Mouse (Mus musculus) midbrain, embryonic 11.5 days (tissue): ENCODE measurements at regions not wholly inside any gene's neighbourhood (a gene's known extent, or its start where the extent isn't known, plus 50 kb on each side); places are given as distances from the start of the nearest gene placed in this dataset.
A peak's percentile ranks its signal among the peaks of the same experiment; 100 is the strongest.

Source experiments
- ATAC-seq: fragments of 200-750 bp; cut with Nextera tagmentation; 2 replicates; pipeline ENCODE4 v1.8.0; 2017; ENCODE audit warnings: moderate TSS enrichment, moderate library complexity; ENCODE audit not compliant: low FRiP score
- DNase-seq: peaks from one replicate; pipeline ENCODE4 v3.0.0; 2015; ENCODE audit warnings: low spot score; ENCODE audit errors: missing footprints
- H3K27ac ChIP-seq: fragments of 300-500 bp; sonication (generic); 2 replicates; pipeline ENCODE4 v1.5.1; 2014; ENCODE audit warnings: low read depth, low read length
- H3K27me3 ChIP-seq: fragments of 300-500 bp; sonication (generic); 2 replicates; pipeline ENCODE4 v1.6.1; 2014; ENCODE audit warnings: mild to moderate bottlenecking, low read length, moderate library complexity, mixed read lengths; ENCODE audit not compliant: control insufficient read depth, insufficient read depth
- H3K36me3 ChIP-seq: fragments of 300-500 bp; sonication (generic); 2 replicates; pipeline ENCODE4 v1.6.1; 2014; ENCODE audit warnings: mild to moderate bottlenecking, low read length, moderate library complexity, mixed read lengths; ENCODE audit not compliant: control insufficient read depth, insufficient read depth
- H3K4me1 ChIP-seq: fragments of 300-500 bp; sonication (generic); 2 replicates; pipeline ENCODE4 v1.6.1; 2014; ENCODE audit warnings: low read length; ENCODE audit not compliant: control insufficient read depth, insufficient read depth
- H3K4me2 ChIP-seq: fragments of 300-500 bp; sonication (generic); 2 replicates; pipeline ENCODE4 v1.6.1; 2014; ENCODE audit warnings: mild to moderate bottlenecking, moderate library complexity
- H3K4me3 ChIP-seq: fragments of 300-500 bp; sonication (generic); 2 replicates; pipeline ENCODE4 v1.5.1; 2014; ENCODE audit warnings: low read depth, low read length
- H3K9ac ChIP-seq: fragments of 300-500 bp; sonication (generic); 2 replicates; pipeline ENCODE4 v1.6.1; 2014; ENCODE audit warnings: low read length
- H3K9me3 ChIP-seq: fragments of 300-500 bp; sonication (generic); 2 replicates; pipeline ENCODE4 v1.6.1; 2016; ENCODE audit warnings: low read length; ENCODE audit not compliant: control insufficient read depth
- WGBS: fragments of 180-500 bp; shearing (Covaris S2); extraction: QIAGEN DNeasy Blood & Tissue Kit; methylation state at CpG from one replicate; pipeline ENCODE4 v1.1.7; 2014; 5-methylcytosine and 5-hydroxymethylcytosine counted together

DNA sequence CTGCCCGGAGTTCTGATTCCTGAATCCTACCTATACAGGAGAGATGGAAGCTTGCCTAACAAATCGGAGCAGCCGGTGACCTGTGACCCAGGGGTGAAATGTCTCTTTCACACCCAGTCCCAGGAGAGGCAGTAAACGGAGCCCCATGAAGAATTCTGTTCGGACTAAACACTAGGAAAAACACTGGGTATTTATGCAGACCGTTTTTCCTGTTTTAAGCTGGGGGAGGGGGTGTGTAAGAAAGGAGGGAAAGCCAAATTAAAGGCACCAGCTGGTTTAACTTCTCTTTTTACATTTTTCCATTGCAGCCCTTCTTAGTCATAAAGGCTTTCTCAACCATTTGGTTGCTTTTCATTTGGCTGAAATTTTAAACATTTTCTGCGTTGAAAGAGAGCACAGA, 127.1 kb downstream of the Gm5426 start:
- Histone ChIP-seq H3K27ac (no peak overlapping the region), H3K4me3 (no peak overlapping the region), H3K27me3 (no peaks in the 10 kb centered on the region), H3K9ac (no peak overlapping the region), H3K4me2 (no peak overlapping the region), H3K4me1 (no peaks in the 10 kb centered on the region; the same call in 1 of the 2 replicates), H3K9me3 (no peaks in the 10 kb centered on the region), H3K36me3 (no peaks in the 10 kb centered on the region)
- DNase-seq: peak; percentile 87
- WGBS: 24% methylated on average over 7 of the region's 7 CpGs
- no peak for ATAC-seq

DNA sequence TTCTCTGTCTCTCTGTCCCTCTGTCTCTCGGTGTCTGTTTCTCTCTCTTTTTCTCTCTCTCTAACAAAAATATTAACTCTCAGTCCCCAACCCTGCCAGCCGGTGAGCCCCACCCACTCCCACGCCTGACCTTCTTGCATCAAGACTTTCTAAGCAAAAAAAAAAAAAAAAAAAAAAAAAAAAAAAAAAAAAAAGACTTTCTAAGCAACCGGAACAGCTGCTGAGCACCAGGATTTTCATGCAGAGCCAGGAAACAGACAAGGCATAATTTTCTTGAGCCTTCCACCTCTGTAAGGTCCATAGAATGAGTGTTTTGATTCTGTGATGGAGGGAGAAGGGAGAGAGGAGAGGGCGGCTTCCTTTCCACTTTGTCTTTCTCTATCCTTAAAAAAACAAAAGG, 128.0 kb downstream of the Gm5426 start:
- H3K9ac ChIP-seq: no peak overlapping the region
- H3K4me1 ChIP-seq: no peaks in the 10 kb centered on the region; the same call in 1 of the 2 replicates
- ATAC-seq: no peak
- DNase-seq: no peak
- 50% methylated on average over 5 of the region's 5 CpGs for WGBS
- no peak overlapping the region for H3K4me2 ChIP-seq
- no peaks in the 10 kb centered on the region for H3K27me3 ChIP-seq
- H3K27ac ChIP-seq: no peak overlapping the region
- H3K36me3 ChIP-seq: no peaks in the 10 kb centered on the region
- H3K9me3 ChIP-seq: no peaks in the 10 kb centered on the region
- H3K4me3 ChIP-seq: no peak overlapping the region

- 87% methylated on average over 4 of the region's 4 CpGs for WGBS
- Histone ChIP-seq H3K27me3 (no peaks in the 10 kb centered on the region), H3K4me1 (no peaks in the 10 kb centered on the region; the same call in 1 of the 2 replicates), H3K4me2 (no peak overlapping the region), H3K9ac (no peak overlapping the region), H3K4me3 (no peak overlapping the region), H3K36me3 (no peaks in the 10 kb centered on the region), H3K27ac (no peak overlapping the region), H3K9me3 (no peaks in the 10 kb centered on the region)
- ATAC-seq (peak; percentile 54; the same call in 1 of the 2 replicates), DNase-seq (no peak)
These were observed 128.5 kb downstream of the Gm5426 start for GRCm38 (mm10) chr10:96264866-96265265.

GRCm38 (mm10) chr10:96266100-96266735, 129.8 kb downstream of the Gm5426 start:
- H3K9ac ChIP-seq: no peak overlapping the region
- WGBS: 80% methylated on average over 9 of the region's 9 CpGs
- no peak for ATAC-seq
- no peaks in the 10 kb centered on the region for H3K9me3 ChIP-seq
- no peak overlapping the region for H3K4me3 ChIP-seq
- no peak overlapping the region for H3K4me2 ChIP-seq
- no peaks in the 10 kb centered on the region for H3K36me3 ChIP-seq
- H3K27me3 ChIP-seq: no peaks in the 10 kb centered on the region
- H3K27ac ChIP-seq: no peak overlapping the region
- no peak for DNase-seq
- H3K4me1 ChIP-seq: no peaks in the 10 kb centered on the region; the same call in 1 of the 2 replicates

GRCm38 (mm10) chr10:96267603-96268002, 131.2 kb downstream of the Gm5426 start:
- ATAC-seq: no peak
- 83% methylated on average over 4 of the region's 4 CpGs for WGBS
- no peak overlapping the region for H3K4me3 ChIP-seq
- no peak for DNase-seq
- no peak overlapping the region for H3K27ac ChIP-seq
- H3K9me3 ChIP-seq: no peaks in the 10 kb centered on the region
- no peaks in the 10 kb centered on the region; the same call in 1 of the 2 replicates for H3K4me1 ChIP-seq
- H3K9ac ChIP-seq: no peak overlapping the region
- no peaks in the 10 kb centered on the region for H3K27me3 ChIP-seq
- no peaks in the 10 kb centered on the region for H3K36me3 ChIP-seq
- no peak overlapping the region for H3K4me2 ChIP-seq

GRCm38 (mm10) chr10:96273607-96274365, 137.4 kb downstream of the Gm5426 start:
- Histone ChIP-seq H3K9ac (no peak overlapping the region), H3K36me3 (no peaks in the 10 kb centered on the region), H3K27ac (no peak overlapping the region), H3K4me2 (no peak overlapping the region), H3K4me3 (no peak overlapping the region), H3K9me3 (no peaks in the 10 kb centered on the region), H3K27me3 (no peaks in the 10 kb centered on the region), H3K4me1 (no peaks in the 10 kb centered on the region)
- DNase-seq (no peak), ATAC-seq (no peak)
- WGBS: 90% methylated on average over 7 of the region's 7 CpGs

- Histone ChIP-seq H3K4me3 (no peak overlapping the region), H3K9me3 (no peaks in the 10 kb centered on the region), H3K27ac (no peak overlapping the region), H3K9ac (no peak overlapping the region), H3K27me3 (no peaks in the 10 kb centered on the region), H3K4me1 (no peaks in the 10 kb centered on the region), H3K36me3 (no peaks in the 10 kb centered on the region), H3K4me2 (no peak overlapping the region)
- WGBS: 98% methylated on average over 6 of the region's 6 CpGs
- ATAC-seq (no peak), DNase-seq (no peak)
These were observed 143.7 kb downstream of the Gm5426 start for GRCm38 (mm10) chr10:96280149-96280548.

- no peak overlapping the region for H3K27ac ChIP-seq
- DNase-seq (no peak), ATAC-seq (no peak)
- H3K9ac ChIP-seq: no peak overlapping the region
- no peaks in the 10 kb centered on the region for H3K27me3 ChIP-seq
- H3K4me2 ChIP-seq: no peak overlapping the region
- 76% methylated on average over 10 of the region's 10 CpGs for WGBS
- no peaks in the 10 kb centered on the region for H3K36me3 ChIP-seq
- H3K4me1 ChIP-seq: no peaks in the 10 kb centered on the region
- no peaks in the 10 kb centered on the region for H3K9me3 ChIP-seq
- no peak overlapping the region for H3K4me3 ChIP-seq
These were observed 149.1 kb downstream of the Gm5426 start for GRCm38 (mm10) chr10:96285407-96286093.

DNA sequence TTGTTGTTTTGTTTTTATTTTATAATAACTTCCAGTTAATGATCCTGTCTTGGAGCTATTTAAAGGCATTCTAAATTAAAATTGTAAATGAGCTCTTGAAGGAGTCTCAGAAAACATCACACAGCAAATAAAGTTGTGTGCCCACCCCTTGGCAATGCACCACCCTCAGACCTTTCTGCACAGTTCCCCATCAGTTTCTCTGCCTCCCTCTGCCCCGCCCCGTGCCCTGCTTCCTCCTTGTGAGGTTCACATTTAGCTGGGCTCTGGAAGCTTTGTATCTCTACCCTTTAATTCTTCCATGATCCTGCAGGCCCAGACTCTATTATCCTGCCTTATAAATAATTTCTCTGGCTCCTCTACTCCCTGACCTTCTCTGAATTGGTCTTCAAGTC, 149.7 kb downstream of the Gm5426 start:
- no peaks in the 10 kb centered on the region for H3K9me3 ChIP-seq
- ATAC-seq (no peak), DNase-seq (no peak)
- no peak overlapping the region for H3K4me3 ChIP-seq
- H3K36me3 ChIP-seq: no peaks in the 10 kb centered on the region
- no peak overlapping the region for H3K9ac ChIP-seq
- 82% methylated on average over 2 of the region's 2 CpGs for WGBS
- H3K4me1 ChIP-seq: no peaks in the 10 kb centered on the region
- no peak overlapping the region for H3K4me2 ChIP-seq
- H3K27me3 ChIP-seq: no peaks in the 10 kb centered on the region
- no peak overlapping the region for H3K27ac ChIP-seq
